Mouse (Mus musculus) adrenal gland, postnatal 10 days (tissue): ENCODE measurements around the gene Aup1. TPM values are rescaled to one million over a fixed set of nuclear protein-coding genes. Genes with fewer than 3 reads are reported as not detected.

Experiments used
- DNase-seq: peaks from one replicate; pipeline ENCODE4 v3.0.0; 2021; ENCODE audit warnings: mixed read lengths
- total RNA-seq, 2 experiments: library from RNA; stranded (reverse); gene quantifications; 2 replicates each; pipeline ENCODE4 v1.2.3; 2021

Gene Aup1
- total RNA-seq, 2 experiments from 2014 or later = 143 to 149 TPM

DNA sequence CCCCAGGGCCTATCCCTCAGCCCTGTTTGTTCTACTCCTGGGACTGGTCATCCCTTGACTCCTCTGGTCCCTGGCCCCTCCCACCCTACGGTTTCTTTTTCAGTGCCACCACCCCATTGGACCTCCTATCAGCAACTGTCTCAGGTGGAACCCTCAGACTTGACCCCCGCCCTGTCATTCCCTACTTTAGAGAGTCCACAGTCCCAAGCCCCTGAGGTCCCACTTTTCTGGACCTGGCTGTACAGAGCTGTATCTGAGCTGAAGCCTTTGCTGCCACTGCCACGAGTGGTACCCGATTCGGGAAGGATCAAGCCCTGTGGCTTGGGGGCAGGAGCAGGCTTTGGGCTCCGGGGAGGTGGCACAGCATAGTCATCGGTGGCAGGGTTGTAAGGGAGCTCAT, 23.2 kb upstream of the Aup1 start:
- DNase-seq = no peak

DNA sequence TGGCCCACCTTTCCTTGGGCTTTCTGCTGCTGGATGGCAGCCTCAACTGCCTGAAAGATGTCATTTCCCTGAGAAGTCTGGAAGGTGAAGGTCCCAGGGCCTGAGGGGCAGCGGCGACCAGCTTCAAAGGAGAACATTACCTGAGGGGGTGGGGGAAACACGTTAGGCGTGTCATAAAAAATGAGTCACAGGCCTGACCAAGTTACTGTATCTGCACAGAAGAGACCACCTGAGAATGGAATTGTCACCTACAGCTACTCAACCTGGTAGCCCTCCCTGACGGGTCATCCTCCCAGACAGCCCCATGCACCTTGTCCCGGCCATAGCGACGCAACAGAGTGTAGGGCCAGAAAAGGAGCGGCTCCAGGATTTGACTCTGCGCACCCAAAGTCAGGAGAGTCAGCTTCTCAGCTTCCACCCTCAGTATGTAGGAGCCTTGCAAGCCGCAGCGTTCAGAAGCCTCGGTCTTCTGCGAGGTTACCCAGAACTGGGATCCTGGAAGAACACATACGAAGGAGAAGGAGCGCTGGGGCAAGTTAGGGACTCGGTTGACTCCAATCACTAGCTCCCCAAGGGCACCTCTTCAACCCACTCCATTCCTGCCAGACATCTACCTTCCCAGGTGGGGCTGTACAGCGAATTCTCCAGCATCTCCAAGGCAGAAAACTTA, 22.3 kb upstream of the Aup1 start:
- no peak for DNase-seq

DNA sequence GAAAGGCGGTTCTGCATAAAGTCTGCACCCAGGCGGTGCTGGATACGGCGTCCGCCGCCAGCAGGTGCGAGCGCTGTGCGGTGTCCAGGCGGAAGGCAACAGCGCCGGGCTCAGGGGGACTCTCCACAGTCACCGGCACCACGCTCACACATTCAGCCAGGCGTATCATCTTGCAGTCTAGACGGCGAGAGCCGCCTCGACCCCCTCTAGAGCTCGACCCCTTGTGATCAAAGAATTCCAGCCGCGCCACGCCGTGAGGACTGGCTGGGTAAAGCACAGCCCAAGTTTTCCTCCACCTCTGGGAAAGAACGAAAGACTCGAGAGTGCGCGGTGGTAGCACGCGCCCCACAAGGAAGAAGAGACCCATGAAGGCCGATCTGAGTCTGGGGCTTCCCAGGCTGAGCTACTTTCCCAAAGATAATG, 21.5 kb upstream of the Aup1 start:
- peak; percentile 52 for DNase-seq

GRCm38 (mm10) chr6:83033249-83034185, 20.8 kb upstream of the Aup1 start, which contains the start of the genes Dok1 and Loxl3:
Dok1 (minus strand) TSS chr6:83033471.
Loxl3 (plus strand) TSS chr6:83034173.
- peak; percentile 85 for DNase-seq

- no peak for DNase-seq
Measured at GRCm38 (mm10) chr6:83034463-83035055, 19.8 kb upstream of the Aup1 start.

DNA sequence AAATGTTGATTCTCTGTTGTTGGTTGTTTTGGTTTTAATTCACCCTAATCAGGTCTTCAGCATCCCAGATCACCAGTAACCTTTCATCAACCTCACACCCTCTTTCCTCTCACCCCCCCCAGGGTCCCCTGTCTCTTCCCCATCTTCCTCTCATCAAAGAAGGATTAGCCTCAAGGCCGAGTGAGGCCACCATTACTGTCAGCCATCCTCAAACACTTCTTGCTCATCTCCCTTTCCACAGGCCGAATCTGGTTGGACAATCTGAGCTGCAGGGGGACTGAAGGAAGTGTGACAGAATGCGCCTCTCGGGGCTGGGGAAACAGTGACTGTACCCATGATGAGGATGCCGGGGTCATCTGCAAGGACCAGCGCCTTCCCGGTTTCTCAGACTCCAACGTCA, 17.1 kb upstream of the Aup1 start:
- DNase-seq = no peak

DNA sequence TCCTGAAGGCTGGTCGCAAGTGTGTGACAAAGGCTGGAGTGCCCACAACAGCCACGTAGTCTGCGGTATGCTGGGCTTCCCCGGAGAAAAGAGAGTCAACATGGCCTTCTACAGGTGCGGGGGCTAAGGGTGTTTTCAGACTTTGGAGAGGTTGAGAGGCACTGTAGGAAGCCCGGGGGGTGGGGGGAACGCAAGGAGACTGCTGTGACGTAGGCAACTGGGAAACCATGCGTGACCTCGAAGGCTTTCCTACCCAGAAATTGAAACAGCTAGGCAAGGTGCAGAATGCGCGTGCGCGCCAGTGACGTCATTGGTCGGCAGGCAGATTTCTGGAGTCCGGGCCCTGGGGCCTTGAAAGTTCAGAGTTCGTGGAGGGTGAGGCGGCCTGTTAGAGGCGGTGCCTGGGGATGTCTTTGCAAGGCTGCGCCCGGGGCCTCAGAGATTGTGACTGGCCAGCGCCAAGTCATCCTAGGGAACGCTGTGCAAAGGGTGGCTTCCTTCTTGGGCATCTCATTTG, 15.8 kb upstream of the Aup1 start:
- DNase-seq = peak; percentile 96

DNA sequence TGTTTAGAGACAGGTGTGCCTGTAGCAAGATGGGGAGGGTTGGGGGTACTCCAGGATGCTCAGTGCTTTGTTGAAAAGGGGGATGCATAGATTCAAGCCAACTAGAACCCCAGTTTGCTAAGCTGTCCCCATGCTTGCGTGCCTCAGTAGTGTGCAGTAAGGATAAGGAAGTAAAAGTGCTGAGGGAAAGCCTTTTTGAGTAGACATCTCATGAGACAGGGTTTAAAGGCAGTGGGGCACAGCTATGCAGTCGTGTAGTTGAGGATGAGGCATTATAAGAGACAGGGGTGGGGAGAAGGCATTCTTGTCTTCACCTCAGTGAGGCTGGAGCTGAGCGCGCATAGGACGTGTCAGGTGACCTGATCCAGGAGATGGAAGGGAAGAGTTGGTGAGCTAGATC, 13.7 kb upstream of the Aup1 start:
- DNase-seq = no peak

GRCm38 (mm10) chr6:83043561-83043960, 10.8 kb upstream of the Aup1 start:
- no peak for DNase-seq

DNA sequence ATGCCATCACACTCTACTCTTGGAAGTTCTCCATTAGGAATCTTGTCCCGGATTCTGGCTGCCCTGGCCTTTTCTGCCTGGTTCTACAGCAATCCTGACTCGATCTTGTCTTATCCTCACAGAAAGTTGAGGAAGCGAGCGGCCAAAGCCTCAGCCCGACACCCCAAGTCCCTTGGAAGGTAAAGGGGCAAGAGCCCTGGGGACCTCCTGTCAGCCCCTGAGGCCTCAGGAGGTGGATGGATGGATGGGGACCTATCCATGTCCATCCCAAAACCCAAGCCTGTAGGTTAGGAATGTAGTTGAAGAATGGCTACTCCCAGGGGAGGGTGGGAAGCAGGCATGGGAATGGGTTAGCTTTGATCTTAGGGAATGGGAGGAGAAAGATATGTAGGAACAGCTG, 10.3 kb upstream of the Aup1 start:
- DNase-seq = no peak

DNA sequence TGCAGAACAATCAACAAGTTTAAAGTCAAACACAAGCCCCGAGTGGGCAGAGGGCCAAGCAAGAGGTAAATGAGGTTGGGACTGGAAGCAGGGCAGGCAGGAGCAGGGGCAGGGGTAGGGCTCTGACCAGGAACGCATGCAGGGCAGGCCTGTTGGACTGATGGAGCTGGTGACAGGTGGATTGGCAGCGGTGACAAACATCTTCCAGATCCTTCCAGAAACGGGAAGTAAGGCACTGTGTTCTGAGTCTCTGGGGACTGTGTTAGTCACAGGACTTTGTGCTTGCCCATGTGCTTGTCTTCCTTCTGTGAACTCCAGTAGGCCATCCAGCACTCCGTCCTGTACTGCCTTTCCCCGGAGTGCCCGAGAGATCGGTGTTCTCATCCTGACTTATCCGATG, 9.6 kb upstream of the Aup1 start:
- DNase-seq = no peak

DNA sequence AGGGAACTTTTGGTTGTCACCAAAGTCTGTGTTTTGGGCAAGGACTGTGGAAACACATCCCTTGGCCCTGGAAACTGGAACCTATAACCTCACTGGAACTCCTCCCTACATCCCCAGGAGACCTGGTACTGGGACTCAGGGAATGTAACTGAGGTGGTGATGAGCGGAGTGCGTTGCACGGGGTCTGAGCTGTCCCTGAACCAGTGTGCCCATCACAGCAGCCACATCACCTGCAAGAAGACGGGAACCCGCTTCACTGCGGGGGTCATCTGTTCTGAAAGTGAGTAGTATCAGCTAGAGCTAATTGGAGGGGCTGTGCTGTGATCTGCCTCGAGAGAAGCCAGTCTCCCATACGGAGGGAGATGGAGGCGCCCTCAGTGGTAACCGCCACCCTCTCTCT, 5.0 kb upstream of the Aup1 start:
- no peak for DNase-seq

DNA sequence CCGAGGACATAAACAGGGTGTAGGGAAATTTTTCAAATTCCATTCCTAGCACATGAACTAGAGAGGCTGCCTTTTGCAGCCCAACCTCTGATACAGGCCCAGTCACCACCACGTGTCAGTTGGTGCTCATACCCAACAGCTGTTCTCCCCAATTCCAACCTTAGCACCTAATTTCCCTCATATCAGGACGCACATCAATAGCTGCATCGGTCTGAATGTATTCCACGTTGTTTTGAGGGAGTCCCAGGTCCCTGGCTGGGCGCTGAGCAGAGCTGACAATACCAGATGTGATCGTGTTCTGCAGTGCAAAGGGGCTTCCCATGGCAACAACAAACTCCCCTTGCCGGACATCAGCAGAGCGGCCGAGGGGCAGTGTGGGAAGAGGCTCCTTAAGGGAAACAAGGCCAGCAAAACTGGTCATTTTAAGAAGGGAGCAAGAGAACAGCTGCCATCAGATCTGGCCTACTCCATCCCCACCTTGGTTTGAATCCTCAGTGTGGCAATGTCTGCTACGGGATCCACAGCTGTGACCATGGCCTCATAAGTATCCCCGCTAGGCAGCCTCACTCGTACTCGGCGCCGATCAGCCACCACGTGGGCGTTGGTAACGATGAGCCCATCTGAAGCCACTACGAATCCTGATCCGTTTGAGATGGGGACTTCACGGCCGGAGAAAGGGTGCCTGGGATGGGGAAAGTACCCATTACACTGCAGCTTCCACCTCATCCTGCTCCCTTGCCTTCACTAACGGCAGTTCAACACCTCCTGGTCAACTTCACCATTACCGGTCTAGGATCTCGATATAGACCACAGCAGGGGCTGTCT, 973 bp upstream of the Aup1 start:
- DNase-seq = peak; percentile 44

DNA sequence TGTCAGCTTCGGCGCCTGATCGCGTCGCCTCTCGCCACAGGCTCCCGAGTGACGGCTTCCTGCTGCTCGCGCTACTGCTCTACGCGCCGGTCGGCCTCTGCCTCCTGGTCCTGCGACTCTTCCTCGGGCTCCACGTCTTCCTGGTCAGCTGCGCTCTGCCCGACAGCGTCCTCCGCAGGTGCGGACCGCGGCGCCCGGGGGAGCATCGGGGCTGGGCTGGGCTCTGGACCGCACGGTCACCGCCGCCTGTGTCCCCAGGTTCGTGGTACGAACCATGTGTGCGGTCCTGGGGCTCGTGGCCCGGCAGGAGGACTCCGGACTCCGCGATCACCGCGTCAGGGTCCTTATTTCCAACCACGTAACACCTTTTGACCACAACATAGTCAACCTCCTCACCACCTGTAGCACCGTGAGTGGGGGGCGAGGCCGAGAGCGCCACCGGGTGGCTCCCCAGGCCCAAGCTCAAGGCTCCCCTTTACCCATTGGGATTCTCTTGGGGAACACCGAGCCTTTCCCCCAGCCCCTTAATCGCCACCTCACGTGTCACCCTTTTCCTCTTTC, 630 bp downstream of the Aup1 start, which contains the start of gene Htra2:
Gene Htra2 (minus strand): TSS at position 403 of the 561 bp plus-strand sequence.
- DNase-seq = no peak

- DNase-seq = peak; percentile 38
Measured at GRCm38 (mm10) chr6:83057790-83058189, 3.5 kb downstream of the Aup1 start, which contains the start of gene Dqx1. Dqx1 (plus strand) TSS chr6:83057844.

GRCm38 (mm10) chr6:83058725-83059124, 4.4 kb downstream of the Aup1 start:
- DNase-seq = no peak

DNA sequence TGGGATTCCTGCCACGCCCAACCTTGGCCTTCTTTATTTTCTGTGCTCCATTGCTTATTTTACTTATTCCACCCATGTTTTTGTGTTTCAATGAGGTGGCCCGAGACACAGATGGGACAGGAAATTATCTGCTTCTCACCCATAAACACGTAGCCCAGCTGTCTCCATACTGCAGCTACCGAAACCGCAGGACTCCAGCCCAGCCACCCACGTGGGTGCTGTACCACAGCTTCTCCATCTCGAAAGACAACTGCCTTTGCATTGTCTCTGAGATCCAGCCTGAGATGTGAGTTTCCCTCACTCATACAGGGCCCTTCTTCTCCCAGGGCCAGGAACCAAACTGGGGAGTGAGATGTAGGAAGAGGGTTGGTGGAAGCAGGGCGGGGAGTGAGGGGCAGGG, 11.7 kb downstream of the Aup1 start:
- DNase-seq = no peak

GRCm38 (mm10) chr6:83066441-83066840, 12.1 kb downstream of the Aup1 start:
- DNase-seq = no peak

DNA sequence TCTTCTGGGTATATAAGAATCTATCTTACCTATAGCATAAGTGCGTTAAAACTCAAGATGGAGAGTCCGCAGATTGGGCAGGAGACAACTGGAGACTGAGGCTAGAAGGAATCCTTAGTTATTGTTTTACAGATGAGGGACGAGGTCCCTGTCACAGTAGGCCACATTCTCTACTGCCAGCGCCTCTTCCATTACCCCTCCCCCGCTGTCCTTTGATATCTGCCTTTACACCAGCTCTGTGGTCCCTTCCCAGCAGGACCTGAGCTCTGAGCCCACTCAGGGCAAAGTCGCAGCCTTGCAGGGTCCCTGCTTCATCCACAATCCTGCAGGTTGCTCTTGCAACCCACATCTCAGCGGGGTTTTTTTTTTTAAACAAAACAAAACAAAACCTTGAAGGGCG, 13.9 kb downstream of the Aup1 start:
- DNase-seq = no peak

- no peak for DNase-seq
Measured at GRCm38 (mm10) chr6:83068706-83069487, 14.6 kb downstream of the Aup1 start.
